Mouse (Mus musculus): ENCODE measurements around the gene Ubxn4.
A peak's percentile ranks its signal among the peaks of the same experiment; 100 is the strongest.
"Not testable (repeated sequence)": the region's sequence is repeated elsewhere in the genome, so short reads cannot be mapped to it uniquely, and the experiment has no call there.

The Ubxn4 gene

DNA sequence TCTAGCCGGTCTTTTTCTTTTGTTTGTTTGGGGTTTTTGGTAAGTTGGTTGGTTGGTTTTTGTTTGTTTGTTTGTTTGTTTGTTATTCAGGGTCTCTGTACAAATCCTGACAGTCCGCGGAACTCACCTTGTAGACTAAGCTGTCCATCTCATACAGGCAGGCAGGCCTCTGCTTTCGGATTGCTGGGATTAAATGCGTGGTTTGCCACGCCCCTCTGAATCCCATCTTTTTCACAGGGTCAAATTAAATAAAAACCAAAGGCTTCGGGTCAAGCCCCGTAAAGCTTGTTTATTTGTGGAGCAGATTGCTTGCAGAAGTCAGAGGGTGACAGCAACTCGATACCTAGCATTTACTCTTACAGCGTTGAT lies at the start of gene Ubxn4:
Ubxn4 (plus strand) TSS at position 338 of the 369 bp plus-strand sequence.
- DNase-seq: peak in 1 of 2 experiments; percentile 41

DNA sequence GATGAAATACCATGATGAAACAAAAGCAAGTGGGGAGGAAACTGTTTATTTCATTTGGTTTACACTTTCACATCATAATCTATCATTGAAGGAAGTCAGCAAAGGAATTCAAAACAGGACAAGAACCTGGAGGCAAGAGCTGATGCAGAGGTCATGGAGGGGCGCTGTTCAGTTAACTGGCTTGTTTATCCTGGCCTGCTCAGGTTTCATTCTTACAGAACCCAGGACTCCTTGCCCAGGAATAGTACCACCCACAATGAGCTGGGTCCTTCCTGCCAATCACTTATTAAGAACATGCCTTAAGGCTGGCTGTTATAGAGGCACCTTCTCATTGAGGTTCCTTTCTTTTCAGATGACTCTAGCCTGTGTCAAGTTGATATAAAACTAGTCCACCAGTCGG lies 49.8 kb upstream of the Ubxn4 start:
- no peak for DNase-seq

DNA sequence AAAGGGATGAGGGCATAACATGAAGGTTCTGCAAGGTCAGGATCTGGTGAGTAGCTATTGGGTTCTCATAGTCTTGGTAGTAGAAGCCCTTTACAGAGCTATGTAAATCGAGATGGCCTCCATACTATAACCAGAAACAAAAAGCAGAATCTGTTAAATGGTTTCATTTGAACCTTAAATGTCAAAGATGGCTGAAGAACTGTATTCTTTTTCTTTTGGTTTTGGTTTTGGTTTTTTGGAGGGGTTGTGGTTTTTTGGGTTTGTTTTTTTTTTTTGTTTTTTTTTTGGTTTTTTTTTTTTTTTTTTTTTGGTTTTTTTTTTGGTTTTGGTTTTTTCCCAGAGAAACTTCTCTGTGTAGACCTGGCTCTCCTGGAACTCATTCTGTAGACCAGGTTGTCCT lies 46.4 kb upstream of the Ubxn4 start:
- no peak for DNase-seq

DNA sequence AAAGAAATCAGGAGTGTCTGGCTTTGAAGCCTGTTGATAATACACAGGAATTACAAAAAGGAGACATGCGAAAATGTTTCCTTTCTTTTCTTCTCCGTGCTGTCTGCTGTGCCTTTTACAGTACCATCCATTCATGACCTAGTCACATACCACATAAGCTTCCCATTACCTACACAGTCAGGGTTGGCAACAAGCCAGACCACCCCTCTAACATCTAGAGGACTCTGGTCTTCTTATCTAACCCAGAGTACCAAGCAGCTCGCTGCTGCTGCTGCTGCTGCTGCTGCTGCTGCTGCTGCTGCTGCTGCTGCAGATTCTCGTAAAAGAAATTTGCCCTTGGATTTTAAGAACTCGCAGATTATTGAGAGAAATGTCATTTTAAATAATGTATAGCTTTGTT lies 30.5 kb upstream of the Ubxn4 start:
- DNase-seq: peak in 1 of 2 experiments; percentile 33

DNA sequence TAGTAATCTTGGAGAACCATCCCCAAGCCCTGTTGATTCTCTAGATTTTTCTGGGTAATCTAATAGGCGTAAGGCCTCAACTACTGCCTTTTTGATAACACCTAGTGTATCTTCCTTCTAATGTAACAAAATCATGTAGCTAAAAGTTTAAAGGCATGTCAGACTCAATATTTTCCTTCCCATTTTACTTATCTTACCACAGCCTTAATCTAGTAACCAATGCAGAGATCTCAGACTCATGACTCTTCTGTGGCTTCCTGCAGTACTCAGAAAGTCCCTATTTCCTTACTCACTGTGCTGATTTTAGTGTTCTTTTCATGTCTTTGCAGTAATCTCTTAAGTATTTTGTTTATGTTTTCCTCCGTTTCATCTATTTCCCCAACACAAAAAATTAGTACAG lies 21.9 kb upstream of the Ubxn4 start:
- no peak for DNase-seq

DNA sequence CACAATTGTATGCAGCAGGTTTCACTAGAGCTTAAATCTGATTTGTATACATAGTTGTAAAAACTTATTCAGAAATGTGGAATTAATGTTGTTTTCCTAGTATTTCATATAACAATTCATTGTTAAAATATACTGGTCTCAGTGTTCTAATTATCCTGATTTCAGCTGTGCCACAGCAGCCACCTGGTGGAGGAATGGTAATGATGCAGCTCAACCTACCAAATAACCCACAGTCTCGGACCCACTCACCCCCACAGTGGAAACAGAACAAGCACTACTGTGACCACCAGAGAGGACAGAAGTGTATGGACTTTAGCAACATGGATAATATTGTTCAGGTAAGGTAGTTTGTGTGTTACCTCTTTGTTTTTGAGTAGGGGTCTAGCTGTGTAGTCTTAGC lies 20.5 kb upstream of the Ubxn4 start:
- no peak for DNase-seq

DNA sequence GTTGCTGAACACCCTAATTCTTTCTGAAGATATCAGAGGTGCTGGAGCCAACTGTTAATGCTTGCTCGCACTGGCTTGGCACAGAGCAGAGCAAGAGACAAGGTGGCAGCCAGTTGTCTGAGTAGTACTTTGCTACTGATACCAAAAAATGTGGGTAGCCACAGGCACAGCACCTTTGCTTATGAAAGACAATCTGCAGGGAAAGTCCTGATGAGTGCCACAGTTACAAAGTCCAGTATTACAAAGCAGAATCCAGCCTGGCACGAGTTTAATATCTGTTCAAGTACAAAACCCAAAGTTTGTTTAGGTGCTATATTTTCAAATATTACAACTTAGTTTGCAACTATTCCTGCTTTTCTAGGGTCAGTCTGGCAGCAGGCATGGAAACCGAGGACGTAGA lies 8.6 kb upstream of the Ubxn4 start:
- peak in 1 of 2 experiments; percentile 31 for DNase-seq

DNA sequence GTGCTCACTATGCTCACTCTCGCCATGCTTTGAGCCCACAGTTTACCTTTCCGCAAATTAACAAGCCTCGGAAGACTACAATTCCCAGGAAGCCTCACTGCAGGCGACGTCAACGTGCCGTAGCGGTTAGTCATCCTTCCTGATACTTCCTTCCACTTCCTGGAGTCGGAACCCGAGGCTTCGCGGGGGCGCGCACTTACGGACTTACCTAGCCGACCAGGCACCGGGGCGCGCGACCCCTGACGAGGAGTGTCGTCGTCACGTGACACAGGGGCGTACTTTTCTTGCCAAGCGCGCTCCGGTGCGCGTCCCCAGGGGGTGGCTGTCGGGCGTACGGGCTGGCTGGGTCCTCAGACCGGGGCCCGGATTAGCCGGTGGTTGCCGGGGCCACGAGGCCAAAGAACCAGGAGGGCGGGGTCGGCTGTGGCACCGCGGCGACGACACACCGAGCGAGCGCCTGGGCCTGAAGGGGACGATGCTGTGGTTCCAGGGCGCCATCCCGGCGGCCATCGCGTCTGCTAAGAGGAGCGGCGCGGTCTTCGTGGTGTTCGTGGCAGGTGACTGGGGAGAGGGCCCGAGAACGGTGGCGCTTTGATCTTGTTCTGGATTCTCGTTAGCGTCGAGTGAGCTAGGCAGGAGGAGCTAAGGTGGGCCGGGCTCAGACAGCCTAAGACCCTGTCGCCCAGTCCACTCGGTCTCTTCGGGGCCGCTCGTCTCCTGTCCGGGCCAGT lies 397 bp downstream of the Ubxn4 start:
- DNase-seq: peak; percentile 97 to 99

DNA sequence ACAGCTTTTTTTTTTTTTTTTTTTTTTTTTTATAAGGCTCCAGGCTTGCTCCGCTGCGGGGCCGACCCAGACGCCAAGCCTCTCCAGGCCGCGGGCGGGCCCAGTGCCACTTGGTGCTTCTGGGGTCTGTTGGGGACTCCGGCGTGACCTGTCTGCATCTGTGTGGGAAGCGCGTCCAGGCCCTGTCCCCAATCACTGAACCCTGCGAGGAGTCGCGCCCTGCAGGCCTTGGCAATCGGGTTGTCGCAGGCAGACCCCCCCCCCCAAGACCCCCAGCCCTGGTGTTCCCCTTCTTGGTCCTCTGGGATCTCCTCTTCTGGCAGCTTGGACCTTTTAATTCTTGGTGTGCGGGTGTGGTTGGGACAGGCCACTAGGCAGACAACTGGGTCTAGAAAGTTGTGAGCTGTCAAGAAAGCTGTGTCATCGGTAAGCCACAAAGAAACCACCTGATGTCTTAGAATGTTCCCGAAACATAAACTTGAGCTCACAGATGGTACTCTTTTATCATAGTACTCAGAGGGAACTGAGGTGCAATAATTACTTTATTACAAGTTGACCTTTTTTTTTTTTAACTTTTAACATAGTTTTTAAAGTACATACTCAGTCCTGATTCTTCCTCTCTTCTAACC lies 1.1 kb downstream of the Ubxn4 start:
- no peak for DNase-seq

DNA sequence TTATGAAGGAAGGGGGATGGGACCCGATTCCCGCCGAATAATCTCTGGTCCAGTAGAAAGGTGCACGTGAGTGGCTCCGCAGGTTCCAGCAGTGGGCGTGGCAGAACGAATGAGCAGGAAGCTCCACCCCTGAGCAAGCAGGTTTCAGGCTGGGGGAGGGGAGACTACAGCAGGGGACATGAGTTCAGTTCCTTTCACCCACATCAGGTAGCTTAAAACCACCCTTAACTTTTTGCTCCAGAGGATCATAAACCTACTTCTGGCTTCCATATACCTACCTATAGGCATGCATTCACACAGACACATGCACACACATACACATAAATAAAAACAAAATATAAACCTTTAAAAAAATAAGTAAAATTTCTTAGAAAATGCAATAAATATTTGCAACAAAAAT lies 23.3 kb downstream of the Ubxn4 start:
- DNase-seq: not testable (repeated sequence)

DNA sequence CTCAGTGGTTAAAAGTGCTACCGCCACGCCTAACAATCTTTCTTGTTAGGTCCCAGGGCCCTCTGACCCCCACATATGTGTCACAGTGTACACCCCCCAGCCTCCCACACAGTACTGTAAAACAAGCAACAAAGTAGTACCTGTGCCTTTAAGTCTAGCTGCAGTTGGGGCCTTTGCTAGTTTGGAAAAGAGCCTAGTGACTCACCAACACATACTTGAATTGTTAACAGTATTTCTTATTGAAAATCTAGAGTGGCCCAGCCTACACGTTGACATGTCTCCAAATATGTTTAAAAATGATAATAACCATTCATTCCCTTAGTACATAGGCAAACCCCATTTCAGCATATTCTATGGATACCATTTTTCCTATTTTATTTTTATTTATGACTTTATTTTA lies 27.0 kb downstream of the Ubxn4 start:
- DNase-seq: no peak

DNA sequence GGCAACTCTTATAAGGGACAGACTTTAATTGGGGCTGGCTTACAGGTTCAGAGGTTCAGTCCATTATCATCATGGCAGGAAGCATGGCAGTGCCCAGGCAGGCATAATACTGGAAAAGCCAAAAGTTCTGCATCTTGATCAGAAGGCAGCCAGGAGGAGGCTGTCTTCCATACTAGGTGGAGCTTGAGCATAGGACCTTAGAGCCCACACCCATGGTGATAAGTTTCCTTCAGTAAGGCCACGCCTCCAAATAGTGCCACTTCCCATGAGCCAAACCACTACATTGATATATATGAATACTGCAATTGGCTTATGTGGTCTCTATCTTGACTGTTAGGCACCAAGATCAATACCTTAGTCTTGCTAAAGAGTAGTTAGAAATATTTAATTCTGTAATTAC lies 32.1 kb downstream of the Ubxn4 start:
- DNase-seq: no peak

DNA sequence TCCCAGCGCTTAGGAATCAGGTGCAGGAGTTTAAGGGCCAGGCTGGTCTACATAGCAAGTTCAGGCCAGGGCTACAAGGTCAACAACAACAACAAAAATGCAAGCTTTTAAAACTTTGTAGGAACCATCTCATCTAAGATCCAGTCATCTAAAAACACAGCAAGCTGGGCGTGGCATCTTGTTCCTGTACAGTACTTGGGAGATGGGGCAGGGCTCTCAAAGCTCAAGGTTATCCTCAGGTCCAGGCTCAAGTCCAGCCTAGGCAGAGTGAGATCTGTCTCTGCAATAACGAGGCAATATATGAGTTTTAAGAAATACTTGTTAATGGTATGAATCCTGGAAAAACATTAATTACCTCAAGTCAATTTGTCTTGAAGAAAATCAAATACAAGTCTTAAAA lies 34.8 kb downstream of the Ubxn4 start:
- DNase-seq: no peak

DNA sequence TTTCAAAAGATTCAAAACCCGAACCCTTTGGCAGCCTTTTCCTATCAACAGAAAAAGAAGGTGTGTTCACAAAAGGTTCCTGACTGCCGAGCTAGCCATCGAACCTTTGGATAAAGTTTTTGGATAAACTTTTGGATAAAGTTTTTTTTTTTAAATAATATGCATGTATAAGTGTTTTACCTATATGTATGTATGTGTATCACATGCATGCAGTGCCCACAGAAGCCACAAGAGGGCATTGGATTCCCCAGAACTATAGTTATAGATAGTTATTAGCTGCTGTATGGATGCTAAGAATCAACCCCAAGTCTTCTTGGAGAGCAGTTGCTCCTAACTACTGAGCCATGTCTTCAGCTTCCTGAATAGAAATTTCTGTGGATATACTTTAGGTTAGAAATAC lies 38.0 kb downstream of the Ubxn4 start:
- DNase-seq: peak in 1 of 2 experiments; percentile 14

DNA sequence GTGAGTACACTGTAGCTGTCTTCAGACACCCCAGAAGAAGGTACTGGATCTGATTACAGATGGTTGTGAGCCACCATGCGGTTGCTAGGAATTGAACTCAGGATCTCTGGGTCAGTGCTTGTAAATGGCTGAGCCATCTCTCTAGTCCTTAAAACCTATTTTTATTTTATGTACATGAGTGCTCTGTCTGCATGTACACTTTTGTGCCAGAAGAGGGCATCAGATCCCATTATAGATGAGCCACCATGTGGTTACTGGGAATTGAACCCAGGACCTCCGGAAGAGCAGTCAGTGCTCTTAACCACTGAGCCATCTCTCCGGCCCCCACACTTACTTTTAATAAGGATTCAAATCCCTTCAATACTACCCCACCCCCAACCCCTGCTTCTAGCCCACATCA lies 39.2 kb downstream of the Ubxn4 start:
- DNase-seq: no peak

DNA sequence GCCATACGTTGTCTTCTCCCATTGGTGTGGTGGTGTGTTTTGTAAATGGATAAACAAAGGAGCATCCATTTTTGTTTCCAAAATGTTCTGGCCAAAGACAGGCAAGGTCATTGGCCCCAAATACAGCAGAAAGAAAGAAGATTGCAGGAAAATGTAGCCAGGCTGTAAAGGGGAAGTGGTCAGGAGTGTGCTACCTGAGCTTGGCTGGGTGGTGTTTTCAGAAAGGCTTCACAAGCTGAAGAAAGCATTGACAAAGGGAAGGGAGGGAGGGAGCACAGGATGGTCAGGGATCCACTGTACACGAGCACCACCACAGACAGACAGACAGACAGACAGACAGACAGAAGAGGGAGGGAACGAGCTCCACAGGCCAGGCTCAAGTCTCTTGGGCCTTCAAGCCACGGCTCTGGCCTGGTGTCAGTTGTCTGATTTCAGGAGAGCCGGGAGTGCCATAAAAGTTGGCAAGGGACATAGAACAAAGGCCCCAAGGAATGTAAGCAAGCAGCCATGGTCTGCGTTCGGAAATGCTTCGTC lies 40.5 kb downstream of the Ubxn4 start:
- peak in 1 of 2 experiments; percentile 16 for DNase-seq

DNA sequence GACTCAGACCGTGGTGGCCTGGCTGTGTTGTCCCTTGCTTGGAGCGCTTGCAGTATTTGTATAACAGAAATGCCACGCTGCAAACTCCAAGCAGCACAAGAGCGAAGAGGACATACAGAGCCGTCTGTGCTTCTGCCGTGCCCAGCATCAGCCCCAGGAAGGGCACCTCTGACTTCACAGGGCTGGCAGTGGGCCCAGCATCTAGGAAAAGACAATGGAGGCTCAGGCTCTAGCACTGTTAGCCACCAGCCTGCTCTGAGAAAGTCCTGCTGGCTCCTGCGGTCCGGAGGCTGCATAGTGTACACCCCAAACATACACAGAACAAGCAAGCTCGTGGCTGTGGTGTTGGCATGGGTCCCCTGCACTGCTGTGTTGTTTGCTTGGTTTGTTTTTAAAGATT lies 41.4 kb downstream of the Ubxn4 start:
- DNase-seq: no peak

DNA sequence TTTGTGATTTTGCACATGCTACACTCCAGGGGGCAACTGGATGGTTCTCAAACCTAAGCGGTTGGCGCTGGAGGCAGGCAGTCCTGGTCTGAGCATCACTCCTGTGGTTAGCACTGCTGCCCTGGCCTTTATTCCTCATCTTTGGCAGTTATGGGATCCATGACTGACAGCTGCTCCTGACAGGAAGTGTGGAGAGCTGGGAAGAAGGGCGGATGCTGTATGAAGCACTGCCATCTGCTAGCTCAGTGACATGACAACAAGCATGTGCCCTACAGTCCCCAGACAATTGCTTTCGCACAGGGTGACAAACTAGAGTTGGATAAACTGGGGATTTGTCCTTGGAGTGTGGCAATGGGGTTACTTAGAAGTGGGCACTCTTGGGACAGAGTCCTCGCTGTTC lies 46.5 kb downstream of the Ubxn4 start:
- DNase-seq: no peak

DNA sequence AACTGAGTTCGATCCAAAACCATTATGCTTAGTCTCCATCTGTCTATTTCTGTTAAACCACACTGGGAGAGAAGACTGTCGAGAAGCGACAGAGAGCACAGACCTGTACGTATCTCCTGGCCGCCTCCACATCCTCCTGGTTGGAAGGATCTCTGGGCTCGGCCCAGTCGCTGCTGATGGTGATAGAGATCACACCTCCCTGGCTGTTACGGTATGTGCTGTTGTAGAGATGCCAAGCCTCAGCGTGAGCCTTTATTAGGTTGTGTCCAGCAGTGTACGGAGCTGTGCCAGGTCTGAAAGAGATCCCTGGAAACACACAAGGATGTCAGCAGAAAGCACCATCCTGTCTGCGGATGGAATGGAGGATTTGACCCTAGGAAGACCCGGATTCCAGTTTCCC lies 49.8 kb downstream of the Ubxn4 start:
- no peak for DNase-seq

DNA sequence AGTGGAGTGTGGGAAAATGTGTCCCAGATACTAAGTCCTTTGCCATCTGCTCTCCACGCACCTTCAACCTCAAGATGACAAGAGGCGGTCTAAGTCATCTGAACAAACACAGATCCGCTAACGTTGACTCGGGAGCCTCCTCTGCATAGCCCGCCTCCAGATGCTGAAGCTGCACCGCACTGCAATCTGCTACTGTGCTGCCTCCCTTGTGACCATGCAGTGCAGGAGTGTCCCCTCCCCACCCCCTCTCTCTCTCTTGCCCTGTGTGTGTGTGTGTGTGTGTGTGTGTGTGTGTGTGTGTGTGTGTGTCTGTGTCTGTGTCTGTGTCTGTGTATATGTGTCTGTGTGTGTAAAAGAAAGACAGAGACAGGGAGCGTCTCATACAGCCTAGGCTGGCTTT lies 51.5 kb downstream of the Ubxn4 start:
- DNase-seq: no peak

DNA sequence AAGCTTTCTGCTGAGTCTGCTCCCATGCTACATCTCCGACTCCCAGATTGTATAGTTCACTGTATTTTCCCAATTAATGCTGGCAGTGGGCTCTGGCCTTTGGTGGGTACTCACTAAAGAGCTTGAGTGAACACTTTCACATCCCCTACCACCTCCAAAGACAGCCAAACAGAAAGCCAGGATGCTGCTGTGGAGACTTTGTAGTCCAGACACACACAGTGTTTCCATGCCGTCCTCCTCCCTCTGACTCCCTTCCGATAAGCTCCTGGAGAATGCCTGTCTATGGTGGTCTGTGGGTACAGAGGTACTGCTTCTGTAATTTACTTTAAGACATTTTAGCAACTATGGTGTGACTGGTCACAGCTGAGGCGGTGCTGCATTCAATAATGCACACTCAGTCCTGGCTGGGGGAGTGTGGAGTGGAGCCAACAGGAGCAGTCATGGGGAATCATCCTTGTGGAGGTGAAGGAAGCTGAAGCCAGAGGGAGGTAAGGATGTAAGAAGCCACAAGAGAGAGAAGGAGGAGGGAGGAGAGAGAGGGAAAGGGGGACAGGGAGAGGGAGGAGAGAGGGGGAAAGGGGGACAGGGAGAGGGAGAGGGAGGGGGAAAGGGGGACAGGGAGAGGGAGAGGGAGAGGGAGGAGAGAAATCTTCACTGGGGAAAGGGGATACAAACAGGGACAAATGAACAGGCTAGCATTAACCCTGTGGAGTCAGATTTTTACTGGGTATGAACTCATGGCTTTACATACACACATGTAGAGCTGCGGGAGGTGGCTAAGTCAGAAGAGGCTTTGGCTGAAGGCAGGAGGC lies 52.2 kb downstream of the Ubxn4 start:
- no peak for DNase-seq

DNA sequence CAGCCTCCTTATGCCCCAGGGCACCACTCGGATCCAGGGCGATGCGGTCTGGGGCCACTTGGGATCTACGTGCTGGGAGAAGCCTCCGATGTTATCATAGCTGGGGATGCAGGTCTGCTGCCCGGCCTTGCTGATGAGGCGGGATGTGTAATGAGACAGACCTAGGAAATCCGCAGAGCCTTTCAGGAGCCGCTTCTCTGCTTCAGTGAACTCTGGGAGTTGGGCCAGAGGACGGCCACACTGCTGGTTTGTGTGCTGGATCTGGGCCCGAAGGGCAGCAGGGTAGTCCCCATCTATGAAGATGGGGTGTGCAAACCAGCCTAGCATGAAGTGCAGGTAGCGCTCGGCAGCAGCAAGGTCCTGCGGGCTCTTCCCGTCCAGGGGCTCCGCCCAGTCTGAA lies 60.1 kb downstream of the Ubxn4 start:
- peak; percentile 84 to 91 for DNase-seq

DNA sequence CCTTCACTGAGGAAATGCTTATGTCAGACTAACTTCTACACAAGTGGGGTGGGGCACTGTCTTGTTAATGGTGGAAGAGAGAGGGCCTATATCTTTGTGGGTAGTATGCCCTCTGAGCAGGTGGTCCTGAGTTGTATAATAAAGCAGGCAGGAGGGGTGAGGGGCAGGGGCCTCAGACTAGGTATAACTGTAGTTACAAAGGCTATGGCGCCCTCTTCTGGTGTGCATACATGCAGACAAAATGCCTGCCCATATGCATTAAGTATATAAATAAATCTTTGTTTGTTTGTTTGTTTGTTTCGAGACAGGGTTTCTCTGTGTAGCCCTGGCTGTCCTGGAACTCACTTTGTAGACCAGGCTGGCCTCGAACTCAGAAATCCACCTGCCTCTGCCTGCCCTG lies 65.3 kb downstream of the Ubxn4 start:
- peak in 1 of 2 experiments; percentile 34 for DNase-seq

DNA sequence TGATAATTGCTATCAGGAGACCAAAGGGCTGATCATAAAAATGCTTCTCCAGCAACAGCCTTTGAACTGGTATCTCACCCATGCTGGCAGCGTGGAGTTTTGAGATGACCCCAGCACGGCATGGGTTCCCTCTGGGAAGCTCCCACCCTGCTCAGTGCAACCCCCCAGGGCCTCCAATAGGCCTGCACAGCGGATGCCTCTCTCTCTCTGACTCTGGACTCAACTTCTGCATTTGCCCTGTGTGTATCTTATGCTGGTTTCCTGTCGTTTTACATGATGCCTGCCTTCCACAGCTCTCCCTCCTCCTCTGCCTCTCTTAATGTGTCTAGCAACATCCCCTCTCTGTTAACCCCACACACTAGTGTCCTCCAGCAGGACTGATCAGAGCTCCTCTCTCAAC lies 70.9 kb downstream of the Ubxn4 start:
- no peak for DNase-seq
